10 mouse cellular contexts compared by ENCODE assay signal in the genomic region with DNA sequence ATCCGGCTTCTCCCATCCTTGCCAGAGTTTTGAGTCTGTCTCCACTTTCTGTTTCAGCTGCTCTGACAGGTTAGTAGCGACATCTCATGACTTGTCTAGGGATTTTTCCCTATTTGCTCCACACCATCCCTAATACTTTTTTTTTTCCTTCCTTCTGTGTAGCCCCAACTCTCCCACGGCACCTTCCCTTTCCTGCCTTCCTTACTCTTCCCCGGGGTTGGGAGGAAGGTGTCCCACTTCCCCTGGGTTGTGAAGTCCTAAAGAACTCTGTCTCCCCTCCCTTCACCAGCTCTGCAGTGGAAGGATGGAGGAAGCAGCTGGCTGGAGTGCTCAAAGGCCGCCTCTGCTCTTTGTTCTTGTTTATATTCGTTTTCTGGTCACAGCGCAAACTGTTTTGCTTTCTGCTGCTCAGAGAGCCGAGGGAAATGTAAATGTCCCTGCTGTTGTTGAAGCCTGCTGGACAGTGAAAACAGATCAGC.
DNase-seq lines count a peak whose midpoint lies in the region; ATAC-seq lines count a peak whose summit lies in the region.
"Had no signal": no experiment of that assay in that cellular context is flagged by ENCODE, and none has a peak within 500 bp of the region (broad histone marks: within the 10 kb centered on the region; RNA-seq: fewer than 3 reads in every experiment).

No protein-coding gene starts in this region.

- peak; percentile 74 for ATAC-seq in frontal cortex, adult (ENCODE audit: low TSS enrichment)
- peak; percentile 57 for ATAC-seq in hindbrain, embryonic 11.5 days (ENCODE audit: low FRiP score)
- ATAC-seq in limb, embryonic 11.5 days (ENCODE audit: insufficient number of reproducible peaks, low FRiP score, low TSS enrichment, low read depth), result no peak
- ATAC-seq in neural tube, embryonic 12.5 days (ENCODE audit: low FRiP score, low read depth), result 0 out of 2 replicates have a peak, but pooled peaks have one; percentile 37
- no peak for ATAC-seq in activated CD4-positive, CD25-positive, alpha-beta regulatory T cell, adult 4 months

- H3K27ac ChIP-seq in hindbrain, embryonic 11.5 days (ENCODE audit: low read depth, low read length), result no peak overlapping the region
- H3K27ac ChIP-seq in limb, embryonic 11.5 days (replicated peaks; ENCODE audit: low read depth, low read length), result no peak overlapping the region
- H3K27ac ChIP-seq in neural tube, embryonic 12.5 days, result no peak overlapping the region

- H3K36me3 ChIP-seq in hindbrain, embryonic 11.5 days (ENCODE audit: control insufficient read depth, insufficient read depth, low read length), result no peaks in the 10 kb centered on the region
- no peaks in the 10 kb centered on the region for H3K36me3 ChIP-seq in limb, embryonic 11.5 days (ENCODE audit: control insufficient read depth, insufficient read depth, low read length)
- H3K36me3 ChIP-seq in neural tube, embryonic 12.5 days, result no peaks in the 10 kb centered on the region

- no peaks in the 10 kb centered on the region for H3K4me1 ChIP-seq in hindbrain, embryonic 11.5 days (replicated peaks; ENCODE audit: control insufficient read depth, insufficient read depth, low read length)
- H3K4me1 ChIP-seq in limb, embryonic 11.5 days (ENCODE audit: control insufficient read depth, insufficient read depth, low read length), result 0 out of 2 replicates have a peak, but pooled peaks cover 2% of the 10 kb centered on the region
- H3K4me1 ChIP-seq in neural tube, embryonic 12.5 days, result peaks cover 12% of the 10 kb centered on the region
- H3K4me1 ChIP-seq: megakaryocyte, embryonic 14.5 days had no signal

- H3K9me3 ChIP-seq in hindbrain, embryonic 11.5 days (ENCODE audit: control insufficient read depth, low read length), result no peaks in the 10 kb centered on the region
- no peaks in the 10 kb centered on the region for H3K9me3 ChIP-seq in limb, embryonic 11.5 days (ENCODE audit: control insufficient read depth, low read length)
- H3K9me3 ChIP-seq in neural tube, embryonic 12.5 days, result no peaks in the 10 kb centered on the region
- H3K9me3 ChIP-seq: megakaryocyte, embryonic 14.5 days had no signal

- WGBS in hindbrain, embryonic 11.5 days, result 18% methylated on average over 8 of the region's 8 CpGs
- WGBS in limb, embryonic 11.5 days, result 11% methylated on average over 8 of the region's 8 CpGs
- 15% methylated on average over 8 of the region's 8 CpGs for WGBS in neural tube, embryonic 12.5 days

- no peak overlapping the region for H3K9ac ChIP-seq in hindbrain, embryonic 11.5 days (ENCODE audit: low read depth, low read length)
- no peak overlapping the region for H3K9ac ChIP-seq in limb, embryonic 11.5 days (ENCODE audit: low read length)
- no peak overlapping the region for H3K9ac ChIP-seq in neural tube, embryonic 12.5 days

- H3K27me3 ChIP-seq in hindbrain, embryonic 11.5 days (ENCODE audit: control insufficient read depth, insufficient read depth, low read length), result no peaks in the 10 kb centered on the region
- H3K27me3 ChIP-seq in limb, embryonic 11.5 days (ENCODE audit: control insufficient read depth, insufficient read depth, low read length), result no peaks in the 10 kb centered on the region
- no peaks in the 10 kb centered on the region for H3K27me3 ChIP-seq in neural tube, embryonic 12.5 days (replicated peaks)

- no peak overlapping the region for H3K4me2 ChIP-seq in hindbrain, embryonic 11.5 days (replicated peaks; ENCODE audit: low read depth, low read length)
- peak overlapping the region; percentile 3; the same call in 1 of the 2 replicates for H3K4me2 ChIP-seq in limb, embryonic 11.5 days (ENCODE audit: low read depth, severe bottlenecking)
- H3K4me2 ChIP-seq in neural tube, embryonic 12.5 days (replicated peaks), result peak overlapping the region; percentile 39

- no peak overlapping the region for H3K4me3 ChIP-seq in hindbrain, embryonic 11.5 days (ENCODE audit: low read depth, low read length)
- no peak overlapping the region for H3K4me3 ChIP-seq in limb, embryonic 11.5 days (ENCODE audit: low read depth, low read length)
- no peak overlapping the region for H3K4me3 ChIP-seq in neural tube, embryonic 12.5 days
- H3K4me3 ChIP-seq: erythroblast, embryonic 14.5 days; megakaryocyte, embryonic 14.5 days had no signal

- DNase-seq in frontal cortex, postnatal 25 days (ENCODE audit: low spot score in 2 of 2), result no peak
- DNase-seq in embryo, embryonic 10 days (ENCODE audit: low spot score), result peak; percentile 51
- DNase-seq in hindbrain, embryonic 11.5 days (ENCODE audit: low spot score), result peak; percentile 46
- no peak for DNase-seq in limb, embryonic 11.5 days (ENCODE audit: low spot score)
- DNase-seq in thymus, adult 18-20 months, result no peak

Comparison
In these comparisons a context has a peak if more than half of its experiments do, and no peak if none do; other contexts are left out.
1. ATAC-seq: peak in frontal cortex, adult (single experiment), hindbrain, embryonic 11.5 days (single experiment) and neural tube, embryonic 12.5 days (single experiment); none in limb, embryonic 11.5 days (single experiment) and activated CD4-positive, CD25-positive, alpha-beta regulatory T cell, adult 4 months (single experiment).
2. DNase-seq: peak in embryo, embryonic 10 days (single experiment) and hindbrain, embryonic 11.5 days (single experiment); none in frontal cortex, postnatal 25 days (0 of 2), limb, embryonic 11.5 days (single experiment) and thymus, adult 18-20 months (0 of 2).